Mouse (Mus musculus) stomach, embryonic 16.5 days (tissue): Measurements from ENCODE around the gene Gjb5. TPM values are rescaled to one million over a fixed set of nuclear protein-coding genes. Genes with fewer than 3 reads are reported as not detected.
A peak's percentile ranks its signal among the peaks of the same experiment; 100 is the strongest.

ENCODE experiments used
- ATAC-seq: fragments of 200-750 bp; cut with Nextera tagmentation; 2 replicates; pipeline ENCODE4 v1.8.0; 2017; ENCODE audit warnings: moderate number of reproducible peaks, moderate TSS enrichment; ENCODE audit not compliant: insufficient read depth, low FRiP score
- H3K27ac ChIP-seq: fragments of 300-500 bp; sonication (generic); 2 replicates; pipeline ENCODE4 v1.5.1; 2014; ENCODE audit warnings: low read length
- H3K27me3 ChIP-seq: fragments of 300-500 bp; sonication (generic); 2 replicates; pipeline ENCODE4 v1.6.1; 2014; ENCODE audit warnings: low read length, control low read depth, mixed read lengths; ENCODE audit not compliant: control insufficient read depth, insufficient read depth
- H3K36me3 ChIP-seq: fragments of 300-500 bp; sonication (generic); 2 replicates; pipeline ENCODE4 v1.6.1; 2014; ENCODE audit warnings: low read length; ENCODE audit not compliant: control insufficient read depth, insufficient read depth
- H3K4me1 ChIP-seq: fragments of 300-500 bp; sonication (generic); 2 replicates; pipeline ENCODE4 v1.6.1; 2014; ENCODE audit warnings: low read length, control low read depth, mixed read lengths; ENCODE audit not compliant: control insufficient read depth, insufficient read depth
- H3K4me2 ChIP-seq: fragments of 300-500 bp; sonication (generic); 2 replicates; pipeline ENCODE4 v1.6.1; 2014; ENCODE audit warnings: low read depth, low read length, mixed read lengths
- H3K4me3 ChIP-seq: fragments of 300-500 bp; sonication (generic); replicated peaks from 2 replicates; pipeline ENCODE4 v1.5.1; 2014; ENCODE audit warnings: mild to moderate bottlenecking, low read length
- H3K9ac ChIP-seq: fragments of 300-500 bp; sonication (generic); 2 replicates; pipeline ENCODE4 v1.6.1; 2014; ENCODE audit warnings: low read length
- H3K9me3 ChIP-seq: fragments of 300-500 bp; sonication (generic); replicated peaks from 2 replicates; pipeline ENCODE4 v1.6.1; 2016; ENCODE audit warnings: low read length, control low read depth; ENCODE audit not compliant: control insufficient read depth
- WGBS: fragments of 180-500 bp; shearing (Covaris S2); extraction: QIAGEN DNeasy Blood & Tissue Kit; methylation state at CpG from one replicate; pipeline ENCODE4 v1.1.7; 2014; 5-methylcytosine and 5-hydroxymethylcytosine counted together
- polyA plus RNA-seq: library from polyadenylated mRNA; unstranded; fragments of >200 nt; fragmentation: Nextera tagmentation; extraction: Ambion mirVana; gene quantifications from 2 replicates; pipeline ENCODE4 v1.2.1, GENCODE M21; 2015

The Gjb5 gene
- 0.81 and 0.90 TPM in 2 replicates for polyA plus RNA-seq

- Histone ChIP-seq H3K36me3 (no peaks in the 10 kb centered on the region), H3K4me2 (peak within 1 kb of the TSS; percentile 23; the same call in 1 of the 2 replicates), H3K9me3 (no peaks in the 10 kb centered on the region), H3K4me3 (no peak within 1 kb of the TSS), H3K9ac (no peak within 1 kb of the TSS), H3K27me3 (no peaks in the 10 kb centered on the region), H3K27ac (no peak within 1 kb of the TSS), H3K4me1 (peaks cover 9% of the 10 kb centered on the region)
- peak; percentile 63; the same call in 1 of the 2 replicates for ATAC-seq
- WGBS, result 16% methylated on average over 5 of the region's 5 CpGs
Observed at GRCm38 (mm10) chr4:127358018-127358417, at the start of gene Gjb5. Gjb5 (minus strand) TSS chr4:127358181.

GRCm38 (mm10) chr4:127402614-127403013, 44.6 kb upstream of the Gjb5 start:
- Histone ChIP-seq H3K27ac (no peak overlapping the region), H3K9me3 (no peaks in the 10 kb centered on the region), H3K4me2 (no peak overlapping the region), H3K27me3 (no peaks in the 10 kb centered on the region), H3K36me3 (no peaks in the 10 kb centered on the region), H3K4me3 (no peak overlapping the region), H3K9ac (no peak overlapping the region), H3K4me1 (no peaks in the 10 kb centered on the region)
- ATAC-seq, result no peak
- 59% methylated on average over 3 of the region's 3 CpGs for WGBS

GRCm38 (mm10) chr4:127402166-127402565, 44.2 kb upstream of the Gjb5 start:
- Histone ChIP-seq H3K9me3 (no peaks in the 10 kb centered on the region), H3K4me1 (no peaks in the 10 kb centered on the region), H3K27ac (no peak overlapping the region), H3K4me2 (no peak overlapping the region), H3K36me3 (no peaks in the 10 kb centered on the region), H3K27me3 (no peaks in the 10 kb centered on the region), H3K9ac (no peak overlapping the region), H3K4me3 (no peak overlapping the region)
- 87% methylated on average over 4 of the region's 4 CpGs for WGBS
- no peak for ATAC-seq

GRCm38 (mm10) chr4:127400165-127401145, 42.5 kb upstream of the Gjb5 start:
- H3K27ac ChIP-seq, result no peak overlapping the region
- H3K9me3 ChIP-seq, result no peaks in the 10 kb centered on the region
- no peaks in the 10 kb centered on the region for H3K4me1 ChIP-seq
- H3K9ac ChIP-seq, result no peak overlapping the region
- WGBS, result 55% methylated on average over 11 of the region's 11 CpGs
- H3K27me3 ChIP-seq, result no peaks in the 10 kb centered on the region
- H3K36me3 ChIP-seq, result no peaks in the 10 kb centered on the region
- no peak overlapping the region for H3K4me2 ChIP-seq
- no peak overlapping the region for H3K4me3 ChIP-seq
- ATAC-seq, result no peak

GRCm38 (mm10) chr4:127395591-127395990, 37.6 kb upstream of the Gjb5 start:
- ATAC-seq, result no peak
- H3K4me2 ChIP-seq, result no peak overlapping the region
- WGBS, result 51% methylated on average over 4 of the region's 4 CpGs
- no peaks in the 10 kb centered on the region for H3K9me3 ChIP-seq
- no peak overlapping the region for H3K9ac ChIP-seq
- H3K27me3 ChIP-seq, result no peaks in the 10 kb centered on the region
- H3K4me1 ChIP-seq, result no peaks in the 10 kb centered on the region
- H3K27ac ChIP-seq, result no peak overlapping the region
- H3K4me3 ChIP-seq, result no peak overlapping the region
- H3K36me3 ChIP-seq, result no peaks in the 10 kb centered on the region

GRCm38 (mm10) chr4:127389645-127390044, 31.7 kb upstream of the Gjb5 start:
- no peak; the same call in 1 of the 2 replicates for ATAC-seq
- H3K27me3 ChIP-seq, result no peaks in the 10 kb centered on the region
- WGBS, result 13% methylated on average over 13 of the region's 13 CpGs

GRCm38 (mm10) chr4:127377344-127377743, 19.4 kb upstream of the Gjb5 start:
- Histone ChIP-seq H3K9me3 (no peaks in the 10 kb centered on the region), H3K36me3 (no peaks in the 10 kb centered on the region), H3K4me1 (no peaks in the 10 kb centered on the region), H3K9ac (no peak overlapping the region), H3K4me2 (no peak overlapping the region), H3K27ac (no peak overlapping the region), H3K27me3 (no peaks in the 10 kb centered on the region), H3K4me3 (no peak overlapping the region)
- ATAC-seq, result no peak
- WGBS, result 34% methylated on average over 4 of the region's 4 CpGs

More at GRCm38 (mm10) chr4:127389645-127390044, 31.7 kb upstream of the Gjb5 start:
- Histone ChIP-seq H3K9me3 (no peaks in the 10 kb centered on the region), H3K4me2 (no peak overlapping the region), H3K36me3 (no peaks in the 10 kb centered on the region), H3K27ac (no peak overlapping the region), H3K4me3 (no peak overlapping the region), H3K9ac (no peak overlapping the region), H3K4me1 (peaks cover 6% of the 10 kb centered on the region; the same call in 1 of the 2 replicates)

- no peaks in the 10 kb centered on the region for H3K36me3 ChIP-seq
- no peaks in the 10 kb centered on the region for H3K27me3 ChIP-seq
- H3K27ac ChIP-seq, result no peak overlapping the region
- WGBS, result 83% methylated on average over 17 of the region's 17 CpGs
- H3K4me1 ChIP-seq, result peaks cover 6% of the 10 kb centered on the region; the same call in 1 of the 2 replicates
- no peak overlapping the region for H3K4me2 ChIP-seq
- H3K9ac ChIP-seq, result no peak overlapping the region
- no peak for ATAC-seq
- no peak overlapping the region for H3K4me3 ChIP-seq
- no peaks in the 10 kb centered on the region for H3K9me3 ChIP-seq
Observed at GRCm38 (mm10) chr4:127375541-127376177, 17.7 kb upstream of the Gjb5 start.

GRCm38 (mm10) chr4:127374645-127375044, 16.7 kb upstream of the Gjb5 start:
- no peak for ATAC-seq
- H3K9ac ChIP-seq, result no peak overlapping the region
- 88% methylated on average over 4 of the region's 4 CpGs for WGBS

More at GRCm38 (mm10) chr4:127374645-127375044, 16.7 kb upstream of the Gjb5 start:
- H3K4me3 ChIP-seq, result no peak overlapping the region
- H3K27ac ChIP-seq, result no peak overlapping the region
- no peak overlapping the region for H3K4me2 ChIP-seq
- H3K36me3 ChIP-seq, result no peaks in the 10 kb centered on the region
- H3K27me3 ChIP-seq, result no peaks in the 10 kb centered on the region
- no peaks in the 10 kb centered on the region for H3K9me3 ChIP-seq
- peaks cover 6% of the 10 kb centered on the region; the same call in 1 of the 2 replicates for H3K4me1 ChIP-seq
